Mouse (Mus musculus): Measurements from ENCODE around the gene Stab2. TPM values are rescaled to one million over a fixed set of nuclear protein-coding genes. Genes with fewer than 3 reads are reported as not detected.

The Stab2 gene
- polyA plus RNA-seq, 1 experiment: 0.31 TPM

GRCm38 (mm10) chr10:86821014-86821413 is 186.8 kb downstream of the Stab2 start:
- H3K27ac ChIP-seq (ENCODE audit: insufficient read depth, low read depth, low read length): no peak overlapping the region
- TF ChIP-seq CTCF (IDR thresholded peaks at IDR 0.05; ENCODE audit: low read depth, low read length) (no peak), POLR2A (IDR thresholded peaks at IDR 0.05; ENCODE audit: borderline replicate concordance, low read depth, low read length) (no peak)
- no peak overlapping the region for H3K4me3 ChIP-seq (ENCODE audit: insufficient read depth, low read length)
- peaks cover 2% of the 10 kb centered on the region for H3K4me1 ChIP-seq (ENCODE audit: control insufficient read depth, insufficient read depth, low read length)

GRCm38 (mm10) chr10:86819649-86820165 is 188.1 kb downstream of the Stab2 start:
- Histone ChIP-seq H3K27ac (ENCODE audit: insufficient read depth, low read depth, low read length) (no peak overlapping the region), H3K4me1 (ENCODE audit: control insufficient read depth, insufficient read depth, low read length) (peaks cover 10% of the 10 kb centered on the region), H3K4me3 (ENCODE audit: insufficient read depth, low read length) (no peak overlapping the region)
- TF ChIP-seq POLR2A (IDR thresholded peaks at IDR 0.05; ENCODE audit: borderline replicate concordance, low read depth, low read length): no peak
- no peak for TF ChIP-seq CTCF (IDR thresholded peaks at IDR 0.05; ENCODE audit: low read depth, low read length)

GRCm38 (mm10) chr10:86815133-86815532 is 192.7 kb downstream of the Stab2 start:
- Histone ChIP-seq H3K27ac (ENCODE audit: insufficient read depth, low read depth, low read length) (no peak overlapping the region), H3K4me3 (ENCODE audit: insufficient read depth, low read length) (no peak overlapping the region), H3K4me1 (ENCODE audit: control insufficient read depth, insufficient read depth, low read length) (peaks cover 10% of the 10 kb centered on the region)
- TF ChIP-seq POLR2A (IDR thresholded peaks at IDR 0.05; ENCODE audit: borderline replicate concordance, low read depth, low read length): no peak
- TF ChIP-seq CTCF (IDR thresholded peaks at IDR 0.05; ENCODE audit: low read depth, low read length): no peak

GRCm38 (mm10) chr10:86814292-86815131 is 193.3 kb downstream of the Stab2 start:
- Histone ChIP-seq H3K27ac (ENCODE audit: insufficient read depth, low read depth, low read length) (no peak overlapping the region), H3K4me1 (ENCODE audit: control insufficient read depth, insufficient read depth, low read length) (peaks cover 10% of the 10 kb centered on the region), H3K4me3 (ENCODE audit: insufficient read depth, low read length) (no peak overlapping the region)
- TF ChIP-seq POLR2A (IDR thresholded peaks at IDR 0.05; ENCODE audit: borderline replicate concordance, low read depth, low read length) (no peak), CTCF (IDR thresholded peaks at IDR 0.05; ENCODE audit: low read depth, low read length) (no peak)

- TF ChIP-seq POLR2A (IDR thresholded peaks at IDR 0.05; ENCODE audit: borderline replicate concordance, low read depth, low read length) (no peak), CTCF (IDR thresholded peaks at IDR 0.05; ENCODE audit: low read depth, low read length) (no peak)
- peaks cover 10% of the 10 kb centered on the region for H3K4me1 ChIP-seq (ENCODE audit: control insufficient read depth, insufficient read depth, low read length)
- no peak overlapping the region for H3K27ac ChIP-seq (ENCODE audit: insufficient read depth, low read depth, low read length)
Observed at GRCm38 (mm10) chr10:86810612-86811011, 197.2 kb downstream of the Stab2 start.

GRCm38 (mm10) chr10:86810000-86810399 is 197.8 kb downstream of the Stab2 start:
- Histone ChIP-seq H3K4me3 (ENCODE audit: insufficient read depth, low read length) (no peak overlapping the region), H3K27ac (ENCODE audit: insufficient read depth, low read depth, low read length) (no peak overlapping the region), H3K4me1 (ENCODE audit: control insufficient read depth, insufficient read depth, low read length) (peaks cover 4% of the 10 kb centered on the region)
- TF ChIP-seq POLR2A (IDR thresholded peaks at IDR 0.05; ENCODE audit: borderline replicate concordance, low read depth, low read length) (no peak), CTCF (IDR thresholded peaks at IDR 0.05; ENCODE audit: low read depth, low read length) (no peak)

More at GRCm38 (mm10) chr10:86810612-86811011, 197.2 kb downstream of the Stab2 start:
- H3K4me3 ChIP-seq (ENCODE audit: insufficient read depth, low read length): no peak overlapping the region

- H3K27ac ChIP-seq (ENCODE audit: insufficient read depth, low read depth, low read length): no peak overlapping the region
- H3K4me1 ChIP-seq (ENCODE audit: control insufficient read depth, insufficient read depth, low read length): no peaks in the 10 kb centered on the region
- H3K4me3 ChIP-seq (ENCODE audit: insufficient read depth, low read length): no peak overlapping the region
- TF ChIP-seq POLR2A (IDR thresholded peaks at IDR 0.05; ENCODE audit: borderline replicate concordance, low read depth, low read length): no peak
- no peak for TF ChIP-seq CTCF (IDR thresholded peaks at IDR 0.05; ENCODE audit: low read depth, low read length)
Observed at GRCm38 (mm10) chr10:86808013-86808758, 199.6 kb downstream of the Stab2 start.

- Histone ChIP-seq H3K4me3 (ENCODE audit: insufficient read depth, low read length) (no peak overlapping the region), H3K4me1 (ENCODE audit: control insufficient read depth, insufficient read depth, low read length) (no peaks in the 10 kb centered on the region), H3K27ac (ENCODE audit: insufficient read depth, low read depth, low read length) (no peak overlapping the region)
- TF ChIP-seq POLR2A (IDR thresholded peaks at IDR 0.05; ENCODE audit: borderline replicate concordance, low read depth, low read length) (no peak), CTCF (IDR thresholded peaks at IDR 0.05; ENCODE audit: low read depth, low read length) (no peak)
Observed at GRCm38 (mm10) chr10:86807362-86807761, 200.5 kb downstream of the Stab2 start.

- Histone ChIP-seq H3K4me3 (ENCODE audit: insufficient read depth, low read length) (no peak overlapping the region), H3K4me1 (ENCODE audit: control insufficient read depth, insufficient read depth, low read length) (peaks cover 9% of the 10 kb centered on the region), H3K27ac (ENCODE audit: insufficient read depth, low read depth, low read length) (no peak overlapping the region)
- no peak for TF ChIP-seq POLR2A (IDR thresholded peaks at IDR 0.05; ENCODE audit: borderline replicate concordance, low read depth, low read length)
- no peak for TF ChIP-seq CTCF (IDR thresholded peaks at IDR 0.05; ENCODE audit: low read depth, low read length)
Observed at GRCm38 (mm10) chr10:86796073-86796741, 211.6 kb downstream of the Stab2 start.
